8 mouse cellular contexts compared by ENCODE assay signal in the genomic region with DNA sequence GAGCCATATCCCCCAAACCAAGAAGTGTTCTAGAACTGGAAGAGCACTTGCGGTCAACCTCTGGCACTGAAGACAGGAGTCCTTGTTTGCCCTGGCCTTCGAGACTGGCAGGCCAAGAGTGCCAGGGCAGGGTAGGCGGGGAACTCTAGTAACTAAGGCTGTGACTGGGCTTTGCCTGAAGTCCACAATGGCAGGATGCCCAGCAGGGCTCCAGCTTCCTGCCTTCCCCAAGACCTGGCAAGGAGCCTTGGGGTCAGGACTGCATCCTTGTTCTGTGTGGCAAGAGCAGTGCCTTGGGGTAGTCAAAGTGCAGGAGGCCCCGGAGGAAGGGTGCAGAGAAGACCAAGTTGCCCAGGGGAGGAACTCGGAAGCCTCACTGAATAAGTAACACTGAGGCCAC. TPM values are rescaled to one million over a fixed set of nuclear protein-coding genes. Genes with fewer than 3 reads are reported as not detected.
A peak's percentile ranks its signal among the peaks of the same experiment; 100 is the strongest.
DNase-seq lines count a peak whose midpoint lies in the region; ATAC-seq lines count a peak whose summit lies in the region.

No protein-coding gene starts in this region.

- H3K4me3 ChIP-seq in embryonic facial prominence, embryonic 14.5 days (ENCODE audit: low read depth, low read length), result no peak overlapping the region
- H3K4me3 ChIP-seq in embryonic facial prominence, embryonic 10.5 days, result no peak overlapping the region

- no peak for ATAC-seq in embryonic facial prominence, embryonic 14.5 days (ENCODE audit: low read depth)
- no peak for ATAC-seq in megakaryocyte, adult 5-6 weeks (ENCODE audit: poor library complexity, severe bottlenecking)
- no peak for ATAC-seq in erythroid progenitor cell, adult 5-6 weeks (replicated peaks; ENCODE audit: low FRiP score, poor library complexity, severe bottlenecking)

- H3K9me3 ChIP-seq in embryonic facial prominence, embryonic 14.5 days (ENCODE audit: control insufficient read depth, low read length), result no peaks in the 10 kb centered on the region
- H3K9me3 ChIP-seq in embryonic facial prominence, embryonic 10.5 days, result no peaks in the 10 kb centered on the region

- WGBS in embryonic facial prominence, embryonic 14.5 days, result 80% methylated on average over 5 of the region's 5 CpGs
- WGBS in embryonic facial prominence, embryonic 10.5 days, result 73% methylated on average over 5 of the region's 5 CpGs

- H3K4me1 ChIP-seq in embryonic facial prominence, embryonic 14.5 days (ENCODE audit: control insufficient read depth, insufficient read depth, low read length), result no peaks in the 10 kb centered on the region
- no peaks in the 10 kb centered on the region for H3K4me1 ChIP-seq in embryonic facial prominence, embryonic 10.5 days

- H3K36me3 ChIP-seq in embryonic facial prominence, embryonic 14.5 days (ENCODE audit: control insufficient read depth, insufficient read depth, low read length), result peaks cover 7% of the 10 kb centered on the region; the same call in 1 of the 2 replicates
- peaks cover 19% of the 10 kb centered on the region for H3K36me3 ChIP-seq in embryonic facial prominence, embryonic 10.5 days (replicated peaks)

- H3K27me3 ChIP-seq in embryonic facial prominence, embryonic 14.5 days (replicated peaks; ENCODE audit: control insufficient read depth, insufficient read depth, low read length), result no peaks in the 10 kb centered on the region
- no peaks in the 10 kb centered on the region for H3K27me3 ChIP-seq in embryonic facial prominence, embryonic 10.5 days (replicated peaks; ENCODE audit: low read depth, poor library complexity, severe bottlenecking)

- H3K27ac ChIP-seq in embryonic facial prominence, embryonic 14.5 days (replicated peaks; ENCODE audit: low read depth, low read length), result no peak overlapping the region
- H3K27ac ChIP-seq in embryonic facial prominence, embryonic 10.5 days (replicated peaks), result no peak overlapping the region

- peak; percentile 47 for DNase-seq in embryonic facial prominence, embryonic 14.5 days (ENCODE audit: low spot score)
- no peak for DNase-seq in embryonic facial prominence, embryonic 10.5 days (ENCODE audit: low spot score)
- DNase-seq in adrenal gland, postnatal 25 days, result peak; percentile 76
- DNase-seq in gonadal fat pad, adult 2 months (ENCODE audit: low read depth), result peak; percentile 90
- peak; percentile 43 for DNase-seq in left cerebral cortex, adult 11 months (ENCODE audit: low spot score)
- peak; percentile 53 to 60 for DNase-seq in right cerebral cortex, adult 2 months (ENCODE audit: low spot score in 2 of 2)

- H3K4me2 ChIP-seq in embryonic facial prominence, embryonic 14.5 days (ENCODE audit: low read depth, low read length), result no peak overlapping the region

- no peak overlapping the region for H3K9ac ChIP-seq in embryonic facial prominence, embryonic 14.5 days (ENCODE audit: low read depth, low read length)

RNA-seq across cellular contexts. Expression of a gene that starts 8.0 kb away (rescaled TPM):
- 10.0 and 10.5 TPM in 2 replicates for polyA plus RNA-seq in embryonic facial prominence, embryonic 14.5 days (2014; fragmentation: Nextera tagmentation; extraction: Ambion mirVana)
- polyA plus RNA-seq in embryonic facial prominence, embryonic 10.5 days (2016; fragmentation: Nextera tagmentation; extraction: Ambion mirVana), result 16.6 and 17.0 TPM in 2 replicates
- total RNA-seq in adrenal gland, postnatal 25 days (2021), result 3.9 and 4.1 TPM in 2 replicates
- 13.0 and 14.9 TPM in 2 replicates for polyA plus RNA-seq in gonadal fat pad, adult 2 months (2012; rRNA removed)
- total RNA-seq in megakaryocyte, adult 5-6 weeks (2015), result 0.41 and 0.49 TPM in 2 replicates
- 0.08 and 0.44 TPM in 2 replicates for total RNA-seq in megakaryocyte, adult 5-6 weeks (2017)
- not detected in 2 replicates for total RNA-seq in erythroid progenitor cell, adult 5-6 weeks (2015; ENCODE audit: low replicate concordance)
- total RNA-seq in erythroid progenitor cell, adult 5-6 weeks (2017; ENCODE audit: low replicate concordance), result not detected in 2 replicates

RNA-seq across cellular contexts. Expression of a gene that starts 8.1 kb away (rescaled TPM):
- polyA plus RNA-seq in embryonic facial prominence, embryonic 14.5 days (2014; fragmentation: Nextera tagmentation; extraction: Ambion mirVana), result 0.17 and 0.21 TPM in 2 replicates
- polyA plus RNA-seq in embryonic facial prominence, embryonic 10.5 days (2016; fragmentation: Nextera tagmentation; extraction: Ambion mirVana), result 0.61 and 0.97 TPM in 2 replicates
- total RNA-seq in adrenal gland, postnatal 25 days (2021), result 0.33 and 0.82 TPM in 2 replicates
- polyA plus RNA-seq in gonadal fat pad, adult 2 months (2012; rRNA removed), result 1.9 and 2.0 TPM in 2 replicates
- total RNA-seq in megakaryocyte, adult 5-6 weeks (2015), result 0.09 TPM in 1 of 2 replicates, not detected in the other
- total RNA-seq in megakaryocyte, adult 5-6 weeks (2017), result 0.15 TPM in 1 of 2 replicates, not detected in the other
- total RNA-seq in erythroid progenitor cell, adult 5-6 weeks (2015; ENCODE audit: low replicate concordance), result not detected in 2 replicates
- total RNA-seq in erythroid progenitor cell, adult 5-6 weeks (2017; ENCODE audit: low replicate concordance), result not detected in 2 replicates

RNA-seq across cellular contexts. Expression of a gene that starts 11.4 kb away (rescaled TPM):
- 5.8 and 6.4 TPM in 2 replicates for polyA plus RNA-seq in embryonic facial prominence, embryonic 14.5 days (2014; fragmentation: Nextera tagmentation; extraction: Ambion mirVana)
- 3.1 and 3.5 TPM in 2 replicates for polyA plus RNA-seq in embryonic facial prominence, embryonic 10.5 days (2016; fragmentation: Nextera tagmentation; extraction: Ambion mirVana)
- total RNA-seq in adrenal gland, postnatal 25 days (2021), result 6.6 and 6.9 TPM in 2 replicates
- polyA plus RNA-seq in gonadal fat pad, adult 2 months (2012; rRNA removed), result 9.3 and 9.6 TPM in 2 replicates
- total RNA-seq in megakaryocyte, adult 5-6 weeks (2015), result 4.0 and 4.1 TPM in 2 replicates
- total RNA-seq in megakaryocyte, adult 5-6 weeks (2017), result 7.4 and 7.9 TPM in 2 replicates
- 0.42 TPM in 1 of 2 replicates, not detected in the other for total RNA-seq in erythroid progenitor cell, adult 5-6 weeks (2015; ENCODE audit: low replicate concordance)
- 0.76 TPM in 1 of 2 replicates, not detected in the other for total RNA-seq in erythroid progenitor cell, adult 5-6 weeks (2017; ENCODE audit: low replicate concordance)

RNA-seq across cellular contexts. Expression of a gene that starts 28.9 kb away (rescaled TPM):
- 49.0 and 50.4 TPM in 2 replicates for polyA plus RNA-seq in embryonic facial prominence, embryonic 14.5 days (2014; fragmentation: Nextera tagmentation; extraction: Ambion mirVana)
- polyA plus RNA-seq in embryonic facial prominence, embryonic 10.5 days (2016; fragmentation: Nextera tagmentation; extraction: Ambion mirVana), result 23.7 and 23.9 TPM in 2 replicates
- total RNA-seq in adrenal gland, postnatal 25 days (2021), result 125 and 128 TPM in 2 replicates
- 151 and 176 TPM in 2 replicates for polyA plus RNA-seq in gonadal fat pad, adult 2 months (2012; rRNA removed)
- 108 and 109 TPM in 2 replicates for total RNA-seq in megakaryocyte, adult 5-6 weeks (2015)
- total RNA-seq in megakaryocyte, adult 5-6 weeks (2017), result 57.0 and 66.9 TPM in 2 replicates
- total RNA-seq in erythroid progenitor cell, adult 5-6 weeks (2015; ENCODE audit: low replicate concordance), result 26.3 and 26.4 TPM in 2 replicates
- 8.5 and 22.8 TPM in 2 replicates for total RNA-seq in erythroid progenitor cell, adult 5-6 weeks (2017; ENCODE audit: low replicate concordance)

RNA-seq across cellular contexts. Expression of a gene that starts 39.3 kb away (rescaled TPM):
- 0.93 and 1.3 TPM in 2 replicates for polyA plus RNA-seq in embryonic facial prominence, embryonic 14.5 days (2014; fragmentation: Nextera tagmentation; extraction: Ambion mirVana)
- 0.82 and 1.2 TPM in 2 replicates for polyA plus RNA-seq in embryonic facial prominence, embryonic 10.5 days (2016; fragmentation: Nextera tagmentation; extraction: Ambion mirVana)
- total RNA-seq in adrenal gland, postnatal 25 days (2021), result 1.1 and 2.6 TPM in 2 replicates
- 8.6 and 9.2 TPM in 2 replicates for polyA plus RNA-seq in gonadal fat pad, adult 2 months (2012; rRNA removed)
- 0.25 TPM in 1 of 2 replicates, not detected in the other for total RNA-seq in megakaryocyte, adult 5-6 weeks (2015)
- total RNA-seq in megakaryocyte, adult 5-6 weeks (2017), result not detected in 2 replicates
- not detected in 2 replicates for total RNA-seq in erythroid progenitor cell, adult 5-6 weeks (2015; ENCODE audit: low replicate concordance)
- not detected in 2 replicates for total RNA-seq in erythroid progenitor cell, adult 5-6 weeks (2017; ENCODE audit: low replicate concordance)
